Mouse (Mus musculus): Measurements from ENCODE around the gene Ndufa13. TPM values are rescaled to one million over a fixed set of nuclear protein-coding genes. Genes with fewer than 3 reads are reported as not detected.

Gene Ndufa13
- polyA plus RNA-seq, 1 experiment from 2014 or later: 151 TPM

DNA sequence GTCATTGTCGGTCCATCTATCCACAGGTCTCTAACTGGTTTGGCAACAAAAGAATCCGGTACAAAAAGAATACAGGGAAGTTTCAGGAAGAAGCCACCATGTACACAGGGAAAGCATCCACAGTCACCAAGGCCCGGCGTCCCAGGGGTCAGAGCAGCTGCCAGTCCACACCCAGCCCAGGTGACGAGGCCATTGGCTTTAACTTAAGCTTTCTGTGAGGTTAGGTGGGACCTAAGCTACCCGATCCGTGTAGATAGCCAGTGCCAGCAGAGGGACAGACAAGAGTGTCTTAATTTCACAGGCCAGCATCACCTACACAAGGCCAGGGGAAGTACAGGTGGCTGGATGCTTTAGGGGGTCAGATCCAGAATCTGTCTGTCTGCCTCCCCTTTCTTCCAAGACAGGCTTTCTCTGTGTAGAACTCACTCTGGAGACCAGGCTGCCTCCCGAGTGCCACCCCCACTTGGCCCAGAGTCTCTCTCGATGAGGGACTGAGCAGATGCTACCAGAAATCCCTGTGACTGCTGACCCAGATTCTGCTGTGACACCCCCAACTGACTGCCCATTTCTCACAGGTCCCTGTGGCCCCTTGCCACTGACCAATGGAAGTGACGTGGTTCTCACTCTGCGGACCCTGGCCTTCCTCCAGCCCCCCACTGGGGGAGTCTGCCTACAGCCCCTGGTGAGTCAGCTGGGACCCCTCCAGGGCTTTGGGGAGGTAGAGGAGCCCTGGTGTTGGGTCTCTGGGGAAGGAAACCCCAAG lies 32.2 kb downstream of the Ndufa13 start:
- DNase-seq (ENCODE audit: low spot score) (no peak), ATAC-seq (ENCODE audit: insufficient read depth, low FRiP score, low TSS enrichment) (no peak)
- WGBS: 88% methylated on average over 11 of the region's 11 CpGs
- Histone ChIP-seq H3K9me3 (ENCODE audit: control insufficient read depth, low read length) (no peaks in the 10 kb centered on the region), H3K4me2 (ENCODE audit: low read depth) (no peak overlapping the region), H3K27ac (ENCODE audit: low read depth, low read length) (no peak overlapping the region), H3K9ac (ENCODE audit: low read length) (no peak overlapping the region), H3K36me3 (ENCODE audit: control insufficient read depth, insufficient read depth, low read length) (no peaks in the 10 kb centered on the region; the same call in 1 of the 2 replicates), H3K4me1 (ENCODE audit: control insufficient read depth, insufficient read depth, low read length) (no peaks in the 10 kb centered on the region), H3K4me3 (ENCODE audit: low read depth, low read length) (no peak overlapping the region), H3K27me3 (ENCODE audit: control insufficient read depth, insufficient read depth, low read length) (no peaks in the 10 kb centered on the region)

DNA sequence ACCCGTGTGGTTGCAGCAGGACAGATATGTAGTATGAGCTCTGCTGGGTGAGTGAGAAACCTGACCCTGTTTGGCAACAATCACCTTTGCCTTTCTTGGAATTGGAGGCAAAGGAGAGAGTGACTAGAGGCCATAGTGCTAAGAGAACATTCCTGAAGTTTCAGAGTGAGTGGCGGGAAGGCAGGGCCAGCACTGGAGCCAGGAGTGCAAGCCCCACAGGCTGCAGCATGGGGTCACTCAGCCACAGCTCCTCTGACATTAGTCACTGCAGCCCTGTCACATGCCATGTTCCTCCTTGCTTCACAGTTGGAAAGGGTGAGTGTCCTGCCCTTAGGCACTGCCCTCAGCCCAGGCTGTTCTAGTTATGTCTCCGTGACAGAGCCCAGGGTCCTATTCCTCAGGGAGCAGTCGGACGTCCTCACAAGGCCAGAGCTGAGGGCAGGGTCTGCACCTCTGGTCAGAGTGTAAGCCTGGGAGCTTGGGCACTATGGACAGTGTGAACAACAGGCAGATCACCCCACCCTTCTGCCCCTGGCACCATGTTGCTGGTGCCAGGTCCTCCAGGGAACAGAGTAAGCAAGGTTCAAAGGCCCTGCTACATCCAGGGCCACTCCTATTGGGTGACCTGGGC lies 34.5 kb downstream of the Ndufa13 start:
- ATAC-seq (ENCODE audit: insufficient read depth, low FRiP score, low TSS enrichment) (no peak), DNase-seq (ENCODE audit: low spot score) (no peak)
- H3K27me3 ChIP-seq (ENCODE audit: control insufficient read depth, insufficient read depth, low read length): no peaks in the 10 kb centered on the region
- no peaks in the 10 kb centered on the region for H3K9me3 ChIP-seq (ENCODE audit: control insufficient read depth, low read length)
- 82% methylated on average over 5 of the region's 5 CpGs for WGBS
- no peak overlapping the region for H3K9ac ChIP-seq (ENCODE audit: low read length)
- H3K36me3 ChIP-seq (ENCODE audit: control insufficient read depth, insufficient read depth, low read length): no peaks in the 10 kb centered on the region; the same call in 1 of the 2 replicates
- no peak overlapping the region for H3K4me2 ChIP-seq (ENCODE audit: low read depth)
- H3K4me3 ChIP-seq (ENCODE audit: low read depth, low read length): no peak overlapping the region
- no peak overlapping the region for H3K27ac ChIP-seq (ENCODE audit: low read depth, low read length)
- no peaks in the 10 kb centered on the region for H3K4me1 ChIP-seq (ENCODE audit: control insufficient read depth, insufficient read depth, low read length)

DNA sequence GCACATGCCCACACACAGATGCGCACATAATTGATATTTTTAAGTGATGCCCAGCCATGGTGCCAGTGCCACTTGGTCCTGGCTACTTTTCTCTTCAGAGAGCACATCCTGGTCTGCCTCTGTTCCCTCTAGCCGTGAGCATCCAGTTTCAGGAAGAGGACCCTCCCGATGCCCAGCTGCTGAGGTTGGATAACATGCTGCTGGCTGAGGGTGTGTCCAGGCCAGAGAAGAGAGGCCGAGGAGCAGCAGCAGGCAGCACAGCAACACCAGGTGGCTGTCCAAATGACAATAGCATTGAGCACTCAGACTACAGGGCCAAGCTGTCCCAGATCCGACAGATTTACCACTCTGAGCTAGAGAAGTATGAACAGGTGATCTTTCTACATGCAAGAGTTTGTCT lies 38.2 kb downstream of the Ndufa13 start:
- no peak overlapping the region for H3K27ac ChIP-seq (ENCODE audit: low read depth, low read length)
- no peak for DNase-seq (ENCODE audit: low spot score)
- no peak for ATAC-seq (ENCODE audit: insufficient read depth, low FRiP score, low TSS enrichment)
- no peak overlapping the region; the same call in 1 of the 2 replicates for H3K9ac ChIP-seq (ENCODE audit: low read length)
- H3K4me2 ChIP-seq (ENCODE audit: low read depth): no peak overlapping the region
- H3K9me3 ChIP-seq (ENCODE audit: control insufficient read depth, low read length): no peaks in the 10 kb centered on the region
- WGBS: 78% methylated on average over 5 of the region's 5 CpGs
- H3K4me1 ChIP-seq (ENCODE audit: control insufficient read depth, insufficient read depth, low read length): no peaks in the 10 kb centered on the region
- H3K4me3 ChIP-seq (ENCODE audit: low read depth, low read length): no peak overlapping the region
- no peaks in the 10 kb centered on the region; the same call in 1 of the 2 replicates for H3K36me3 ChIP-seq (ENCODE audit: control insufficient read depth, insufficient read depth, low read length)
- no peaks in the 10 kb centered on the region for H3K27me3 ChIP-seq (ENCODE audit: control insufficient read depth, insufficient read depth, low read length)

DNA sequence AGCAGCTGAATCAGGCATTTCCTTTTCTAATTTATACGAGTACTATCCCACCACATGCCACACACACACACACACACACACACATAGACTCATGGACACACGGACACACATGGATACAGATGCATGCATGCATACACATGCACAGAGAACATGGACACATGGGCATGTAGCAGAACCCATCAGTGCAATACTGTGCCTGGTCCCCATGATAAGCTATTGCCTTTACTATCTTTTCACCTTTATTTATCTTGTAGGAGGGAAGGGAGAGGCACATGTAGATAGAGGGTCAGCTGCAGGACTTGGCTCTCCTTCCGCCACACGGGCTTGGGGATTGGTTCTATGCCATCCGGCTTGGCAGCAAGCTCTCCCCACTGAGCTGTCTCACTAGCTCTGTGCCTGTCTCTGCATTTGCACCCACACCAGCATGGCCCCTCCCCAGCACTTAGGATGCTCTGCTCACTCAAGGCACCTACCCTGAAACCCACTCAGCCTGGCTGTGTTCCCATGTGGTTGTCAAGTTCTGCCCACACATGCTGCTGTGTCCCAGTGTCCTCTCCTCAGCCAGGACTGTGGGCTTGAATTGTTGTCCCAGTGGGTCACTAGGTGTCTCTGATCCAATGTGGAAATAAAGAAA lies 38.9 kb downstream of the Ndufa13 start:
- Histone ChIP-seq H3K4me2 (ENCODE audit: low read depth) (no peak overlapping the region), H3K4me1 (ENCODE audit: control insufficient read depth, insufficient read depth, low read length) (no peaks in the 10 kb centered on the region), H3K9ac (ENCODE audit: low read length) (no peak overlapping the region; the same call in 1 of the 2 replicates), H3K4me3 (ENCODE audit: low read depth, low read length) (no peak overlapping the region), H3K36me3 (ENCODE audit: control insufficient read depth, insufficient read depth, low read length) (no peaks in the 10 kb centered on the region; the same call in 1 of the 2 replicates), H3K27me3 (ENCODE audit: control insufficient read depth, insufficient read depth, low read length) (no peaks in the 10 kb centered on the region), H3K9me3 (ENCODE audit: control insufficient read depth, low read length) (no peaks in the 10 kb centered on the region), H3K27ac (ENCODE audit: low read depth, low read length) (no peak overlapping the region)
- 86% methylated on average over 5 of the region's 5 CpGs for WGBS
- ATAC-seq (ENCODE audit: insufficient read depth, low FRiP score, low TSS enrichment): no peak
- no peak for DNase-seq (ENCODE audit: low spot score)

DNA sequence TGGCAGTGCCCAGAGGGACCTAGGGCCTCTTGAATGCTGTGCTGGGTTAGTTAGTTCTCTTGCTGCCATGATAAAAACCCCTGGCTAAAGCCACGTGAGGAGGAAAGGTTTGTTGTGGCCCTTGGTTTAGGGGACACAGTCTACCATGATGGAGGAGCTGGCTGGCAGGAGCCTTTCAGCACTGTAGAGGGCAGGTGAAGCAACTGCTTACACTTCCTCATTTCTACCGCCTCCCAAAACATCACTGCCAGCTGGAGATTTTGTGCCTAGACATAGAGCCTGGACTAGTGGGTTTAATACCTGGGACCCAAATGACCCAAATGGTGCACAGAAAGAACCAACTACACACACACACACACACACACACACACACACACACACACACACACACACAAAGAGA lies 41.1 kb downstream of the Ndufa13 start:
- 61% methylated on average over 2 of the region's 2 CpGs for WGBS
- no peak overlapping the region for H3K4me3 ChIP-seq (ENCODE audit: low read depth, low read length)

DNA sequence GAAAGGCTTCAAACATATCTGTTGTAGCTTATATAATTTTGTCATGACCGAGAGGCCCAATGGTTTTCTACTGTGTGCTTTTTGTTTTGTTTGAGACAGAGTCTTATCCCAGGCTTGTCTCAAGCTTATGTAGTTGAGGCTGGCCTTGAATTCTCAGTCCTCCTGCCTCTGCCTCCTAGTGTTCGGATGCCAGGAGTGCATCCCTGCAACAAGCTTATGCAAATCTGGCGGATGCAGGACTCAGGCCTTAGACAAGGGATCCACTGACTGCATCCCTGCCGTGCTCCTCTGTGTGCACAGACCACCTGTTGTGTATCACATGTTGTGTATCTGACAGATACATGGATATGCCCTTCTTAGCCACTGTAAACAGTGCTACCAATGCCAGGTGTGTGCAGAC lies 41.6 kb downstream of the Ndufa13 start:
- ATAC-seq (ENCODE audit: insufficient read depth, low FRiP score, low TSS enrichment) (no peak), DNase-seq (ENCODE audit: low spot score) (no peak)
- 62% methylated on average over 4 of the region's 4 CpGs for WGBS
- H3K36me3 ChIP-seq (ENCODE audit: control insufficient read depth, insufficient read depth, low read length): no peaks in the 10 kb centered on the region; the same call in 1 of the 2 replicates
- H3K4me1 ChIP-seq (ENCODE audit: control insufficient read depth, insufficient read depth, low read length): no peaks in the 10 kb centered on the region
- H3K27ac ChIP-seq (ENCODE audit: low read depth, low read length): no peak overlapping the region
- H3K9me3 ChIP-seq (ENCODE audit: control insufficient read depth, low read length): no peaks in the 10 kb centered on the region
- H3K4me3 ChIP-seq (ENCODE audit: low read depth, low read length): no peak overlapping the region
- no peak overlapping the region for H3K4me2 ChIP-seq (ENCODE audit: low read depth)
- no peak overlapping the region for H3K9ac ChIP-seq (ENCODE audit: low read length)
- H3K27me3 ChIP-seq (ENCODE audit: control insufficient read depth, insufficient read depth, low read length): no peaks in the 10 kb centered on the region

More for the DNA sequence above, 41.1 kb downstream of the Ndufa13 start:
- Histone ChIP-seq H3K4me1 (ENCODE audit: control insufficient read depth, insufficient read depth, low read length) (no peaks in the 10 kb centered on the region), H3K27ac (ENCODE audit: low read depth, low read length) (no peak overlapping the region), H3K36me3 (ENCODE audit: control insufficient read depth, insufficient read depth, low read length) (no peaks in the 10 kb centered on the region; the same call in 1 of the 2 replicates), H3K9ac (ENCODE audit: low read length) (no peak overlapping the region), H3K4me2 (ENCODE audit: low read depth) (no peak overlapping the region), H3K27me3 (ENCODE audit: control insufficient read depth, insufficient read depth, low read length) (no peaks in the 10 kb centered on the region), H3K9me3 (ENCODE audit: control insufficient read depth, low read length) (no peaks in the 10 kb centered on the region)
- ATAC-seq (ENCODE audit: insufficient read depth, low FRiP score, low TSS enrichment) (no peak), DNase-seq (ENCODE audit: low spot score) (no peak)

DNA sequence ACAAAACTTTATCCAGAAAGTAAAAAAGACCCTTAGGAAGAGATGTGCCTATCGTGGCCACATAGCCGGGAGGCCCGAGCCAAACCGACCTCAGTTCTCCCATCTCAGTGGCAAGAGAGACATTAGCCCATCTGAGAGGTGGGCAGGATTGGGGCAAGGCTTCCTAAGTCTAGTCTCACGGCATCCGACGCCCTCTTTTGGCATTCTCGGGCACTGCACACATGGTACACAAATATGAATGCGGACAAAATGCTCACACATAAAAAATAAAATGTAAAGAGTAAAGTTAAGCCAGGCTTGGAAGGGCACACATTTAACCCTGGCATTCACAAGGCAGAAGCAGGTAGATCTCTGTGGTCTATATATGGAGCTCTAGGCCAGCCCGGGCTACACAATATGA lies 48.5 kb downstream of the Ndufa13 start:
- H3K27ac ChIP-seq (ENCODE audit: low read depth, low read length): no peak overlapping the region
- H3K4me2 ChIP-seq (ENCODE audit: low read depth): no peak overlapping the region
- no peaks in the 10 kb centered on the region for H3K9me3 ChIP-seq (ENCODE audit: control insufficient read depth, low read length)
- no peak overlapping the region for H3K4me3 ChIP-seq (ENCODE audit: low read depth, low read length)
- no peaks in the 10 kb centered on the region for H3K27me3 ChIP-seq (ENCODE audit: control insufficient read depth, insufficient read depth, low read length)
- H3K9ac ChIP-seq (ENCODE audit: low read length): no peak overlapping the region
- H3K4me1 ChIP-seq (ENCODE audit: control insufficient read depth, insufficient read depth, low read length): no peaks in the 10 kb centered on the region
- H3K36me3 ChIP-seq (ENCODE audit: control insufficient read depth, insufficient read depth, low read length): no peaks in the 10 kb centered on the region
- ATAC-seq (ENCODE audit: insufficient read depth, low FRiP score, low TSS enrichment) (no peak), DNase-seq (ENCODE audit: low spot score) (no peak)
- WGBS: 93% methylated on average over 10 of the region's 10 CpGs

DNA sequence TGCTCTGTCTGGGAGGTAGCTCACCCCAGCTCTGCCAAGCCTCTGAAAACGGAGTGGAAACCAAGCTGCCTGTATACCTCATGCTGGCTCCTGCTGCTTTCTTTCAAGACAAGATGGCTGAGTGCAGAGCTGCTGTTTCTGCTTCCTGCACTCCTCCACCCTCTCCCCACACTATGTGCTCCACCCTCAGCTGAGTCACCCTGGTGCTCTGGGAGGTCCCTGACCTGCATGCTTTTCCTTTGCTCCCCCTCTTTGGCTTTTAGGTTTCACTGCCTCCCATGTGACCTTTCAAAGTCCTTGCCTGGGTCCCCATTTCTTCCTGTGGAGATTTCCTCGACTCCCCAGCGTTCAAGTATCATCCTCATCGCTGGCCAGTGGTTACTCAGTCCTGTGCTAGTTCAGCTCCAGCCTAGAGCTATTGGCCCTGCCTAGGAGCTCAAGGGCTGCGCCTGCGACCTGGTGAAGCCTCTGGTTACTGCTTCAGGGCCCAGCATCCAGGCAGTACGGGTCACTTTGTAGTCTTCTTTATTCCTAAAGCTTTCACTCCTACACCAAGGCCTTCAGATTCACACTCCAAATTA lies 51.3 kb downstream of the Ndufa13 start:
- H3K4me1 ChIP-seq (ENCODE audit: control insufficient read depth, insufficient read depth, low read length): no peaks in the 10 kb centered on the region
- ATAC-seq (ENCODE audit: insufficient read depth, low FRiP score, low TSS enrichment) (no peak), DNase-seq (ENCODE audit: low spot score) (no peak)
- no peaks in the 10 kb centered on the region for H3K9me3 ChIP-seq (ENCODE audit: control insufficient read depth, low read length)
- H3K4me2 ChIP-seq (ENCODE audit: low read depth): no peak overlapping the region
- H3K36me3 ChIP-seq (ENCODE audit: control insufficient read depth, insufficient read depth, low read length): no peaks in the 10 kb centered on the region
- no peak overlapping the region for H3K9ac ChIP-seq (ENCODE audit: low read length)
- 79% methylated on average over 7 of the region's 7 CpGs for WGBS
- H3K27me3 ChIP-seq (ENCODE audit: control insufficient read depth, insufficient read depth, low read length): no peaks in the 10 kb centered on the region
- no peak overlapping the region for H3K27ac ChIP-seq (ENCODE audit: low read depth, low read length)
- H3K4me3 ChIP-seq (ENCODE audit: low read depth, low read length): no peak overlapping the region
